Mouse (Mus musculus) C2C12 (cell line): ENCODE measurements at regions not wholly inside any gene's neighbourhood (a gene's known extent, or its start where the extent isn't known, plus 50 kb on each side); places are given as distances from the start of the nearest gene placed in this dataset.

Experiments
- CEBPB ChIP-seq: IDR thresholded peaks from one replicate; pipeline ENCODE4 v1.6.1; 2011; ENCODE audit warnings: low read depth, mild to moderate bottlenecking, control low read depth, moderate library complexity
- CTCF ChIP-seq: IDR thresholded peaks from one replicate; pipeline ENCODE4 v1.5.1; 2011; ENCODE audit not compliant: control insufficient read depth, insufficient read depth, insufficient read length
- MAX ChIP-seq: IDR thresholded peaks from one replicate; pipeline ENCODE4 v1.6.1; 2011; ENCODE audit warnings: mild to moderate bottlenecking, control low read depth
- MYOD1 ChIP-seq: IDR thresholded peaks from one replicate; pipeline ENCODE4 v1.6.1; 2011; ENCODE audit warnings: low read depth; ENCODE audit not compliant: control insufficient read depth, insufficient read length
- MYOG ChIP-seq: IDR thresholded peaks from one replicate; pipeline ENCODE4 v1.6.1; 2011; ENCODE audit not compliant: control insufficient read depth, insufficient read length; ENCODE audit errors: extremely low read depth
- USF1 ChIP-seq: IDR thresholded peaks from one replicate; pipeline ENCODE4 v1.6.1; 2011; ENCODE audit warnings: low read depth, mild to moderate bottlenecking, control low read depth, moderate library complexity

- TF ChIP-seq USF1 (no peak), CTCF (no peak), CEBPB (no peak), MAX (no peak), MYOD1 (no peak), MYOG (no peak)
These were observed 369.0 kb upstream of the 2610001J05Rik start for GRCm38 (mm10) chr6:14240331-14240730.
